Mouse (Mus musculus) E14TG2a.4 (cell line): ENCODE measurements around the gene Zfand5.

Experiments
- CTCF ChIP-seq: conservative IDR thresholded peaks from 2 replicates; pipeline ENCODE4 v1.5.1; 2014; ENCODE audit warnings: low read length
- NANOG ChIP-seq: IDR thresholded peaks from 2 replicates; pipeline ENCODE4 v1.6.1; 2014; ENCODE audit warnings: borderline replicate concordance, low read length, mixed read lengths
- POU5F1 ChIP-seq: IDR thresholded peaks from 2 replicates; pipeline ENCODE4 v1.6.1; 2014; ENCODE audit warnings: low read length, borderline replicate concordance

DNA sequence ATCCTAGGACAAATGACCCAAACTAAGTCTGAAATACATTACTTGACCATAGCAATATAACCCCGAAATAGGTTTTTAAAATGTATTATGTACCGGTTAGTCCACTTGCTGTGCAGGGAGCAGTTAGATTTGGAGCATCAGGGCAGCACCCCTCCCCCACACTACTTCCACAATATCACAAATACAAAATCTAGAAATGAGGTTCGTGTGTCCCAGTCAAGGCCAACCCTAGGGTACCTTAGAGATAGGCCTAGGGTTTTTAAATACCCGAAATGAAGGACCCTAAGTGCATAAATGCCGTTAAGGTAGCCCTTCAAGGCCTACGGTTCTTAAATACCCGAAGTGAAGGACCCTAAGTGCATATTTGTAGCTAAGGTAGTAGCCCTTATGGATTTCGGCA lies 892 bp upstream of the Zfand5 start:
- TF ChIP-seq CTCF (no peak), NANOG (no peak), POU5F1 (no peak)
